Mouse (Mus musculus) mesoderm, embryonic 11.5 days (tissue): ENCODE measurements around the gene Olfr692.
"Not testable (repeated sequence)": the region's sequence is repeated elsewhere in the genome, so short reads cannot be mapped to it uniquely, and the experiment has no call there.

Experiments used
- DNase-seq: peaks from one replicate; pipeline ENCODE4 v3.0.0-alpha.2; 2012; ENCODE audit warnings: low read depth, low spot score

Olfr692 gene

GRCm38 (mm10) chr7:105367930-105368329, at the start of gene Olfr692:
Gene Olfr692, plus strand, starts transcription at chr7:105368230.
- DNase-seq = no peak

- no peak for DNase-seq
Measured at GRCm38 (mm10) chr7:105325302-105325701, 42.7 kb upstream of the Olfr692 start.

GRCm38 (mm10) chr7:105334004-105334403, 34.0 kb upstream of the Olfr692 start, which contains the start of gene Olfr690:
Gene Olfr690, minus strand, starts transcription at chr7:105334104.
- no peak for DNase-seq

GRCm38 (mm10) chr7:105342170-105342569, 25.9 kb upstream of the Olfr692 start, which contains the start of gene Olfr691:
Gene Olfr691, minus strand, starts transcription at chr7:105342270.
- DNase-seq = no peak

- no peak for DNase-seq
Measured at GRCm38 (mm10) chr7:105342752-105343151, 25.3 kb upstream of the Olfr692 start.

- DNase-seq = not testable (repeated sequence)
Measured at GRCm38 (mm10) chr7:105356064-105356463, 12.0 kb upstream of the Olfr692 start.

- not testable (repeated sequence) for DNase-seq
Measured at GRCm38 (mm10) chr7:105356487-105356886, 11.5 kb upstream of the Olfr692 start.

GRCm38 (mm10) chr7:105361713-105362112, 6.3 kb upstream of the Olfr692 start:
- DNase-seq = no peak

- no peak for DNase-seq
Measured at GRCm38 (mm10) chr7:105367268-105367667, 762 bp upstream of the Olfr692 start.

- DNase-seq = no peak
Measured at GRCm38 (mm10) chr7:105368521-105368920, 491 bp downstream of the Olfr692 start.

- no peak for DNase-seq
Measured at GRCm38 (mm10) chr7:105372912-105373311, 4.9 kb downstream of the Olfr692 start.

- DNase-seq = no peak
Measured at GRCm38 (mm10) chr7:105373509-105373908, 5.5 kb downstream of the Olfr692 start.

- DNase-seq = no peak
Measured at GRCm38 (mm10) chr7:105373976-105374375, 5.9 kb downstream of the Olfr692 start.

GRCm38 (mm10) chr7:105374866-105375265, 6.8 kb downstream of the Olfr692 start, which contains the start of gene Gm5901:
Gene Gm5901, plus strand, starts transcription at chr7:105375038.
- DNase-seq = no peak

- DNase-seq = no peak
Measured at GRCm38 (mm10) chr7:105380329-105380728, 12.3 kb downstream of the Olfr692 start.

GRCm38 (mm10) chr7:105387696-105388095, 19.7 kb downstream of the Olfr692 start:
- no peak for DNase-seq

GRCm38 (mm10) chr7:105390236-105390635, 22.2 kb downstream of the Olfr692 start:
- DNase-seq = no peak

GRCm38 (mm10) chr7:105394606-105395005, 26.6 kb downstream of the Olfr692 start:
- DNase-seq = no peak

- no peak for DNase-seq
Measured at GRCm38 (mm10) chr7:105395131-105395820, 27.2 kb downstream of the Olfr692 start.

GRCm38 (mm10) chr7:105396126-105396525, 28.1 kb downstream of the Olfr692 start:
- DNase-seq = no peak

- no peak for DNase-seq
Measured at GRCm38 (mm10) chr7:105399058-105399934, 31.3 kb downstream of the Olfr692 start.

GRCm38 (mm10) chr7:105399935-105400624, 32.0 kb downstream of the Olfr692 start, which contains the start of gene Fam160a2:
Gene Fam160a2, minus strand, starts transcription at chr7:105400054.
- DNase-seq = peak; percentile 99
